Mouse (Mus musculus): ENCODE data around the gene Pfpl. TPM values are rescaled to one million over a fixed set of nuclear protein-coding genes. Genes with fewer than 3 reads are reported as not detected.

Gene Pfpl
- not detected in 2 replicates for total RNA-seq (2012; rRNA removed)

- H3K9ac ChIP-seq (ENCODE audit: insufficient read depth, low read depth, low read length, poor library complexity, severe bottlenecking), result no peak within 1 kb of the TSS
- in situ Hi-C loops (cut with MboI; ENCODE audit: low sequenced_read_pairs in 2 of 2, unreplicated experiment in 2 of 2), result no loop called here
- no peaks in the 10 kb centered on the region for H3K9me3 ChIP-seq (ENCODE audit: control insufficient read depth, insufficient read depth, low read depth, low read length)
- TF ChIP-seq ZNF384 (IDR thresholded peaks at IDR 0.05; ENCODE audit: low read depth, low read length) (no peak), MAFK (IDR thresholded peaks at IDR 0.05; ENCODE audit: insufficient read depth, low read depth, low read length) (no peak), CHD2 (IDR thresholded peaks at IDR 0.05; ENCODE audit: low read depth, low read length) (no peak), HCFC1 (IDR thresholded peaks at IDR 0.05; ENCODE audit: borderline replicate concordance, insufficient read depth, low read length) (no peak), ZC3H11A (IDR thresholded peaks at IDR 0.05; ENCODE audit: borderline replicate concordance, low read depth, low read length) (no peak)
- no peaks in the 10 kb centered on the region for H3K4me1 ChIP-seq (ENCODE audit: control insufficient read depth in 2 of 2, insufficient read depth in 2 of 2, low read length in 2 of 2, poor library complexity in 1 of 2)
- no peak within 1 kb of the TSS for H3K27ac ChIP-seq (ENCODE audit: insufficient read depth, low read depth, low read length, poor library complexity, severe bottlenecking)
- DNase-seq (ENCODE audit: low read depth, low spot score), result no peak
- no peak within 1 kb of the TSS for H3K4me3 ChIP-seq (ENCODE audit: insufficient read depth in 1 of 2, low read depth in 1 of 2, low read length in 2 of 2, poor library complexity in 1 of 2, severe bottlenecking in 1 of 2)
- H3K36me3 ChIP-seq (ENCODE audit: control insufficient read depth, insufficient read depth, low read length, poor library complexity, severe bottlenecking), result no peaks in the 10 kb centered on the region
Observed at GRCm38 (mm10) chr19:12427605-12428004, at the start of gene Pfpl. Gene Pfpl, plus strand, starts transcription at chr19:12427905.

GRCm38 (mm10) chr19:12386979-12387378 lies 40.7 kb upstream of the Pfpl start, which contains the start of gene Olfr1440:
Gene Olfr1440, plus strand, starts transcription at chr19:12387279.
- DNase-seq (ENCODE audit: low read depth, low spot score), result no peak
- H3K36me3 ChIP-seq (ENCODE audit: control insufficient read depth, insufficient read depth, low read length, poor library complexity, severe bottlenecking), result no peaks in the 10 kb centered on the region
- no peak within 1 kb of the TSS for H3K27ac ChIP-seq (ENCODE audit: insufficient read depth, low read depth, low read length, poor library complexity, severe bottlenecking)
- no peak for TF ChIP-seq HCFC1 (IDR thresholded peaks at IDR 0.05; ENCODE audit: borderline replicate concordance, insufficient read depth, low read length)
- no peak for TF ChIP-seq MAFK (IDR thresholded peaks at IDR 0.05; ENCODE audit: insufficient read depth, low read depth, low read length)
- no peak for TF ChIP-seq ZC3H11A (IDR thresholded peaks at IDR 0.05; ENCODE audit: borderline replicate concordance, low read depth, low read length)
- TF ChIP-seq CHD2 (IDR thresholded peaks at IDR 0.05; ENCODE audit: low read depth, low read length), result no peak
- H3K9ac ChIP-seq (ENCODE audit: insufficient read depth, low read depth, low read length, poor library complexity, severe bottlenecking), result no peak within 1 kb of the TSS
- no peaks in the 10 kb centered on the region for H3K9me3 ChIP-seq (ENCODE audit: control insufficient read depth, insufficient read depth, low read depth, low read length)
- no peaks in the 10 kb centered on the region for H3K4me1 ChIP-seq (ENCODE audit: control insufficient read depth in 2 of 2, insufficient read depth in 2 of 2, low read length in 2 of 2, poor library complexity in 1 of 2)
- no peak within 1 kb of the TSS for H3K4me3 ChIP-seq (ENCODE audit: insufficient read depth in 1 of 2, low read depth in 1 of 2, low read length in 2 of 2, poor library complexity in 1 of 2, severe bottlenecking in 1 of 2)
- in situ Hi-C loops (cut with MboI; ENCODE audit: low sequenced_read_pairs in 2 of 2, unreplicated experiment in 2 of 2), result no loop called here

- no peaks in the 10 kb centered on the region for H3K4me1 ChIP-seq (ENCODE audit: control insufficient read depth in 2 of 2, insufficient read depth in 2 of 2, low read length in 2 of 2, poor library complexity in 1 of 2)
- no peak overlapping the region for H3K27ac ChIP-seq (ENCODE audit: insufficient read depth, low read depth, low read length, poor library complexity, severe bottlenecking)
- no peak for DNase-seq (ENCODE audit: low read depth, low spot score)
- no peaks in the 10 kb centered on the region for H3K9me3 ChIP-seq (ENCODE audit: control insufficient read depth, insufficient read depth, low read depth, low read length)
- TF ChIP-seq HCFC1 (IDR thresholded peaks at IDR 0.05; ENCODE audit: borderline replicate concordance, insufficient read depth, low read length) (no peak), MAFK (IDR thresholded peaks at IDR 0.05; ENCODE audit: insufficient read depth, low read depth, low read length) (no peak), ZC3H11A (IDR thresholded peaks at IDR 0.05; ENCODE audit: borderline replicate concordance, low read depth, low read length) (no peak), ZNF384 (IDR thresholded peaks at IDR 0.05; ENCODE audit: low read depth, low read length) (no peak), CHD2 (IDR thresholded peaks at IDR 0.05; ENCODE audit: low read depth, low read length) (no peak)
- no peak overlapping the region for H3K9ac ChIP-seq (ENCODE audit: insufficient read depth, low read depth, low read length, poor library complexity, severe bottlenecking)
- no peak overlapping the region for H3K4me3 ChIP-seq (ENCODE audit: insufficient read depth in 1 of 2, low read depth in 1 of 2, low read length in 2 of 2, poor library complexity in 1 of 2, severe bottlenecking in 1 of 2)
- H3K36me3 ChIP-seq (ENCODE audit: control insufficient read depth, insufficient read depth, low read length, poor library complexity, severe bottlenecking), result no peaks in the 10 kb centered on the region
- in situ Hi-C loops (cut with MboI; ENCODE audit: low sequenced_read_pairs in 2 of 2, unreplicated experiment in 2 of 2), result loop anchor here (10.0 to 25.0 kb wide), 2 partner anchors 276 to 279 kb away; no protein-coding TSS in a partner anchor
Observed at GRCm38 (mm10) chr19:12413737-12414136, 14.0 kb upstream of the Pfpl start.

- Histone ChIP-seq H3K27ac (ENCODE audit: insufficient read depth, low read depth, low read length, poor library complexity, severe bottlenecking) (no peak within 1 kb of the TSS), H3K9me3 (ENCODE audit: control insufficient read depth, insufficient read depth, low read depth, low read length) (no peaks in the 10 kb centered on the region), H3K9ac (ENCODE audit: insufficient read depth, low read depth, low read length, poor library complexity, severe bottlenecking) (no peak within 1 kb of the TSS), H3K36me3 (ENCODE audit: control insufficient read depth, insufficient read depth, low read length, poor library complexity, severe bottlenecking) (no peaks in the 10 kb centered on the region), H3K4me3 (ENCODE audit: insufficient read depth in 1 of 2, low read depth in 1 of 2, low read length in 2 of 2, poor library complexity in 1 of 2, severe bottlenecking in 1 of 2) (no peak within 1 kb of the TSS), H3K4me1 (ENCODE audit: control insufficient read depth in 2 of 2, insufficient read depth in 2 of 2, low read length in 2 of 2, poor library complexity in 1 of 2) (no peaks in the 10 kb centered on the region)
- no peak for TF ChIP-seq ZNF384 (IDR thresholded peaks at IDR 0.05; ENCODE audit: low read depth, low read length)
- no peak for TF ChIP-seq ZC3H11A (IDR thresholded peaks at IDR 0.05; ENCODE audit: borderline replicate concordance, low read depth, low read length)
- TF ChIP-seq HCFC1 (IDR thresholded peaks at IDR 0.05; ENCODE audit: borderline replicate concordance, insufficient read depth, low read length), result no peak
- in situ Hi-C loops (cut with MboI; ENCODE audit: low sequenced_read_pairs in 2 of 2, unreplicated experiment in 2 of 2), result loop anchor here (10.0 to 25.0 kb wide), 2 partner anchors 280 to 283 kb away; no protein-coding TSS in a partner anchor
- DNase-seq (ENCODE audit: low read depth, low spot score), result no peak
Observed at GRCm38 (mm10) chr19:12417361-12417760, 10.3 kb upstream of the Pfpl start, which contains the start of gene Olfr1441. Gene Olfr1441, plus strand, starts transcription at chr19:12417433.

GRCm38 (mm10) chr19:12418312-12418711 lies 9.4 kb upstream of the Pfpl start:
- Histone ChIP-seq H3K36me3 (ENCODE audit: control insufficient read depth, insufficient read depth, low read length, poor library complexity, severe bottlenecking) (no peaks in the 10 kb centered on the region), H3K9me3 (ENCODE audit: control insufficient read depth, insufficient read depth, low read depth, low read length) (no peaks in the 10 kb centered on the region), H3K9ac (ENCODE audit: insufficient read depth, low read depth, low read length, poor library complexity, severe bottlenecking) (no peak overlapping the region), H3K4me1 (ENCODE audit: control insufficient read depth in 2 of 2, insufficient read depth in 2 of 2, low read length in 2 of 2, poor library complexity in 1 of 2) (no peaks in the 10 kb centered on the region), H3K4me3 (ENCODE audit: insufficient read depth in 1 of 2, low read depth in 1 of 2, low read length in 2 of 2, poor library complexity in 1 of 2, severe bottlenecking in 1 of 2) (no peak overlapping the region), H3K27ac (ENCODE audit: insufficient read depth, low read depth, low read length, poor library complexity, severe bottlenecking) (no peak overlapping the region)
- TF ChIP-seq MAFK (IDR thresholded peaks at IDR 0.05; ENCODE audit: insufficient read depth, low read depth, low read length) (no peak), HCFC1 (IDR thresholded peaks at IDR 0.05; ENCODE audit: borderline replicate concordance, insufficient read depth, low read length) (no peak), ZC3H11A (IDR thresholded peaks at IDR 0.05; ENCODE audit: borderline replicate concordance, low read depth, low read length) (no peak), ZNF384 (IDR thresholded peaks at IDR 0.05; ENCODE audit: low read depth, low read length) (no peak), CHD2 (IDR thresholded peaks at IDR 0.05; ENCODE audit: low read depth, low read length) (no peak)
- no peak for DNase-seq (ENCODE audit: low read depth, low spot score)
- in situ Hi-C loops (cut with MboI; ENCODE audit: low sequenced_read_pairs in 2 of 2, unreplicated experiment in 2 of 2), result loop anchor here (10.0 to 25.0 kb wide), 2 partner anchors 281 to 284 kb away; no protein-coding TSS in a partner anchor

Measured in ES-E14 (cell line).